ENCODE assay signal across 8 mouse cellular contexts in genomic region chr19:38930788-38931565, GRCm38 (mm10). TPM values are rescaled to one million over a fixed set of nuclear protein-coding genes. Genes with fewer than 3 reads are reported as not detected.
DNase-seq lines count a peak whose midpoint lies in the region; TF ChIP-seq lines count a peak whose summit lies in the region.

Hells (plus strand) TSS chr19:38930915.

- peak; percentile 59; the same call in 1 of the 2 replicates for TF ChIP-seq POLR2A in cortical plate, adult 2 months (IDR thresholded peaks at IDR 0.05; ENCODE audit: extremely low read depth, insufficient read depth, low read length)

- peak; percentile 90 for DNase-seq in adipocyte (ENCODE audit: low spot score)
- DNase-seq in gastrocnemius, postnatal 10 days: peak; percentile 94
- DNase-seq in induced T-regulatory cell, adult 2 months (ENCODE audit: low read depth): peak; percentile 96
- peak; percentile 10 to 63 for DNase-seq in left cerebral cortex, adult 9 months (ENCODE audit: low spot score in 2 of 2)
- peak; percentile 67 to 70 for DNase-seq in right cerebral cortex, adult 2 months (ENCODE audit: low spot score in 2 of 2)
- DNase-seq in urinary bladder, postnatal 10 days (ENCODE audit: low spot score): peak; percentile 66

- peaks cover 2% of the 10 kb centered on the region; the same call in 1 of the 2 replicates for H3K4me1 ChIP-seq in cortical plate, adult 2 months (ENCODE audit: control insufficient read depth, insufficient read depth, low read length)
- peaks cover 21% of the 10 kb centered on the region for H3K4me1 ChIP-seq in megakaryocyte, embryonic 14.5 days

- H3K27ac ChIP-seq in cortical plate, adult 2 months (ENCODE audit: insufficient read depth, low read length): no peak within 1 kb of the TSS

- H3K36me3 ChIP-seq in megakaryocyte, embryonic 14.5 days (replicated peaks; ENCODE audit: low read length): peaks cover 18% of the 10 kb centered on the region

- H3K27me3 ChIP-seq in megakaryocyte, embryonic 14.5 days (replicated peaks): no peaks in the 10 kb centered on the region

- no peak for TF ChIP-seq CTCF in cortical plate, adult 2 months (IDR thresholded peaks at IDR 0.05; ENCODE audit: extremely low read depth, insufficient read depth, low read length)

- H3K9me3 ChIP-seq in megakaryocyte, embryonic 14.5 days: no peaks in the 10 kb centered on the region

- H3K4me3 ChIP-seq in cortical plate, adult 2 months (ENCODE audit: insufficient read depth, low read length): peak within 1 kb of the TSS; percentile 53
- H3K4me3 ChIP-seq in megakaryocyte, embryonic 14.5 days (replicated peaks): peak within 1 kb of the TSS; percentile 96

RNA-seq across cellular contexts. Expression of gene Hells, which starts in this region (rescaled TPM):
- 1.9 and 2.2 TPM in 2 replicates for polyA plus RNA-seq in cortical plate, adult 2 months (2012; rRNA removed)
- total RNA-seq in gastrocnemius, postnatal 10 days (2021): 1 to 10 TPM; 5.7 to 8.6 TPM
- 1.4 and 1.5 TPM in 2 replicates for polyA plus RNA-seq in megakaryocyte, embryonic 14.5 days (2012; ENCODE audit: insufficient read depth, low replicate concordance)

Comparison
In these comparisons a context has a peak if more than half of its experiments do, and no peak if none do; other contexts are left out.
1. DNase-seq: peak in every context shown above with its lines; median percentile 96 in induced T-regulatory cell, adult 2 months; 94 in gastrocnemius, postnatal 10 days; 90 in adipocyte; 68 in right cerebral cortex, adult 2 months; 66 in urinary bladder, postnatal 10 days; 36 in left cerebral cortex, adult 9 months.